Mouse (Mus musculus) embryonic stem cell, embryonic (primary cell): ENCODE results near the gene Fezf1.

Source experiments
- CTCF ChIA-PET, 4 experiments: fragments of 300-600 bp in 2 of 4; fragments of 350-600 bp in 2 of 4; sonication (Branson Sonifier 250); formaldehyde crosslinking; loops; one replicate each; lab custom pipeline; 2022; ENCODE audit warnings: inconsistent platforms in 2 of 4; lab: Charles Lee
- POLR2A ChIA-PET, 4 experiments: fragments of 300-600 bp in 2 of 4; fragments of 350-600 bp in 2 of 4; sonication (Branson Sonifier 250); formaldehyde crosslinking; loops; one replicate each; lab custom pipeline; 2022; ENCODE audit warnings: antibody characterized with exemption in 4 of 4, inconsistent platforms in 1 of 4; lab: Charles Lee

The Fezf1 gene

GRCm38 (mm10) chr6:23251431-23251830 lies 3.3 kb upstream of the Fezf1 start:
- ChIA-PET POLR2A (no interaction called here), CTCF (interaction anchor here in 1 of 4 experiments (0.6 to 0.9 kb wide), 2 partner anchors 8 to 206 kb away, joined by 3 read pairs; no protein-coding TSS in a partner anchor)

GRCm38 (mm10) chr6:23250288-23250955 lies 2.3 kb upstream of the Fezf1 start:
- ChIA-PET POLR2A (interaction anchor here in 1 of 4 experiments (1.3 to 1.4 kb wide), 2 partner anchors 10 to 22 kb away, joined by 3 to 4 read pairs; no protein-coding TSS in a partner anchor), CTCF (interaction anchor here in 2 of 4 experiments (0.6 to 2.6 kb wide), 5 partner anchors 9 to 207 kb away, joined by 3 to 23 read pairs (median 4); no protein-coding TSS in a partner anchor)

- ChIA-PET CTCF (interaction anchor here in 3 of 4 experiments (0.7 to 2.6 kb wide), 5 partner anchors 10 to 208 kb away, joined by 4 to 23 read pairs (median 5); no protein-coding TSS in a partner anchor), POLR2A (interaction anchor here (0.6 to 1.4 kb wide), 5 partner anchors 10 to 173 kb away, joined by 3 to 5 read pairs (median 4); no protein-coding TSS in a partner anchor)
These were observed 1.6 kb upstream of the Fezf1 start for GRCm38 (mm10) chr6:23249616-23250287.

GRCm38 (mm10) chr6:23249053-23249401 lies 865 bp upstream of the Fezf1 start:
- ChIA-PET CTCF (interaction anchor here in 2 of 4 experiments (1.3 to 2.6 kb wide), 4 partner anchors 11 to 209 kb away, joined by 3 to 23 read pairs (median 5); no protein-coding TSS in a partner anchor), POLR2A (interaction anchor here in 2 of 4 experiments (0.6 to 1.2 kb wide), 2 partner anchors 17 to 162 kb away, joined by 4 to 5 read pairs; no protein-coding TSS in a partner anchor)

- CTCF ChIA-PET: interaction anchor here in 2 of 4 experiments (0.9 to 2.6 kb wide), 2 partner anchors 210 kb away, joined by 3 to 23 read pairs; no protein-coding TSS in a partner anchor
- POLR2A ChIA-PET: interaction anchor here in 2 of 4 experiments (0.8 to 1.2 kb wide), 2 partner anchors 13 to 25 kb away, joined by 3 to 4 read pairs; no protein-coding TSS in a partner anchor
These were observed 450 bp downstream of the Fezf1 start for GRCm38 (mm10) chr6:23247512-23248312.

GRCm38 (mm10) chr6:23246790-23247511 lies 1.2 kb downstream of the Fezf1 start:
- ChIA-PET POLR2A (interaction anchor here in 1 of 4 experiments (1.2 kb wide), 1 partner anchor 26 kb away, joined by 3 read pairs; no protein-coding TSS in a partner anchor), CTCF (no interaction called here)

- ChIA-PET CTCF (no interaction called here), POLR2A (interaction anchor here in 1 of 4 experiments (1.2 kb wide), 1 partner anchor 26 kb away, joined by 3 read pairs; no protein-coding TSS in a partner anchor)
These were observed 1.9 kb downstream of the Fezf1 start for GRCm38 (mm10) chr6:23246061-23246789.

- ChIA-PET POLR2A (no interaction called here), CTCF (no interaction called here)
These were observed 2.6 kb downstream of the Fezf1 start for GRCm38 (mm10) chr6:23245545-23246011.

GRCm38 (mm10) chr6:23245121-23245520 lies 3.0 kb downstream of the Fezf1 start:
- POLR2A ChIA-PET: no interaction called here
- CTCF ChIA-PET: no interaction called here

GRCm38 (mm10) chr6:23243821-23244760 lies 4.1 kb downstream of the Fezf1 start:
- ChIA-PET POLR2A (no interaction called here), CTCF (no interaction called here)

GRCm38 (mm10) chr6:23211499-23211898 lies 36.7 kb downstream of the Fezf1 start:
- ChIA-PET CTCF (interaction anchor here in 2 of 4 experiments (0.8 to 1.1 kb wide), 2 partner anchors 246 kb away, joined by 3 to 4 read pairs; no protein-coding TSS in a partner anchor), POLR2A (no interaction called here)

GRCm38 (mm10) chr6:23207791-23208190 lies 40.4 kb downstream of the Fezf1 start:
- CTCF ChIA-PET: interaction anchor here in 3 of 4 experiments (1.0 to 2.8 kb wide), 3 partner anchors 250 kb away, joined by 3 to 17 read pairs (median 10); no protein-coding TSS in a partner anchor
- POLR2A ChIA-PET: no interaction called here

- ChIA-PET CTCF (interaction anchor here in 1 of 4 experiments (0.6 kb wide), 1 partner anchor 62 kb away, joined by 3 read pairs; no protein-coding TSS in a partner anchor), POLR2A (no interaction called here)
These were observed 45.5 kb downstream of the Fezf1 start for GRCm38 (mm10) chr6:23202630-23203029.
